Mouse (Mus musculus): ENCODE data around the gene Tmem121. TPM values are rescaled to one million over a fixed set of nuclear protein-coding genes. Genes with fewer than 3 reads are reported as not detected.
A peak's percentile ranks its signal among the peaks of the same experiment; 100 is the strongest.

Gene Tmem121
- polyA plus RNA-seq, 1 experiment: not detected

DNA sequence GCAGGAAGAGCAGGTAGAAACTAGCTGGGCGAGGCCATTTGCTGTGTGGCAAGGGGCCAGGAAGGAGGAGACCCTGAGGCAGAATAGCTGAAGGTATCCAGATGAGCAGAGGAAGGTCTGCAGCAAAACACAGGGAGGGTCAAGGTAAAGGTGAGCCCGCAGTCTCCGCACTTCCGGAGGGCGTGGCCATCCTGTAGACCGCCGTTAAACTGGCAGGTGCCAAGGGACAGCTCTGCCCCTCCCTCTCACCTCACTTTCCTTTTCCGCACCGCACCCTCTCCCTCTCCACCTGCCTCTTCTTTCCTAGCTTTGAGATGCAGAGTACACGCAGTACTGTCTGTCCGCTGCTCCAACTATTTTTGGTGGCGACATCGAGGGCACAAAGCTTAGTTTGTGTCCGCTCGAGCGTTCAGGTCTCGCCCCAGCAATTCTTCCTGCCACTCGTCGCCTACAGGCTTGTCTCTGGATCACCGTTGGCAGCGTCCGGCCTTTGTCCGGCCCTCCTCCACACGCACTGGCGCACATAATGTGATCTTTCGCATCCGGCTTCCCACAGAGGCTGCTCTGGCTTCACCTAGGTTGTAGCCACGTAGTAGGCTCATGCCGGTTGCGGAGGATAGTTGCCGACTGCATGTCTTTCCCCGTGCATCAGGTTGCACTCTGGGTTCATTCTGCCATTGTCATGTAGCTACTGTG lies 30.5 kb upstream of the Tmem121 start:
- Histone ChIP-seq H3K4me3 (replicated peaks) (peak overlapping the region; percentile 97), H3K4me1 (peaks cover 62% of the 10 kb centered on the region), H3K9me3 (no peaks in the 10 kb centered on the region), H3K36me3 (replicated peaks; ENCODE audit: low read length) (peaks cover 20% of the 10 kb centered on the region), H3K27me3 (replicated peaks) (peaks cover 27% of the 10 kb centered on the region)
- TF ChIP-seq FLI1 (IDR thresholded peaks at IDR 0.05; ENCODE audit: low read length): no peak
- TF ChIP-seq GATA1 (IDR thresholded peaks at IDR 0.05; ENCODE audit: borderline replicate concordance, low read length): no peak

DNA sequence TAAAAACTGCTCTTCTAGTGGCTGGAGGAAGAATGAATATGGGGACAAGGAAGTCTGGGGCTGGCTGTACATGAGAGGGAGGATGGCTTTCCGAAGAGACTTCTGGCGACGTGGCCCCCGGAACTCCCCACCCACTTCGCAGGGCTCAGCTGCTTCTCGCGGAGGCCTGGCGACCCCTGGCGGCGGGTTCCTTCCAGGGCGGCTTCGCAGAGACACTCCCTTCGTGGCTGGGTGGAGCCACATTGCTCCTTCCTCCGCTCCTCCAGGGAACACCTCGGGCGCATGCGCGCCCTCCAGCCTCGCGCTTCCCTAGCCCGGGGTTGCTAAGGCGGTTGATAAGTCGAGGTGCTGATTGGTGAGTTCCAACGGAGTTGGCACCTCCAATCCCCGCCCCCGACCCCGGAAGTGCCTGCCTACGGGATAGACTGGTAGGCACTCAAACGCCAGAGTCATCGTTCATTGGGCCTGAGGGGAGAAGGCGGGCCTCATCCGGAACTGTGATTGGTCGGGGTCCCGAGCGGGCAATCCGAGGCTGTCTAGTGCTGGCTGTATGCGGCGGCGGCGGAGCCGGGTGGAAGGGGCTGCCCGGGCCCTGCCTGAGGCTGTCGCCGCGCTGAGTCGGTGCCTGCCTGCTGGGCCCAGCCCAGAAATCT lies 29.7 kb upstream of the Tmem121 start, which contains the start of gene Tedc1:
Gene Tedc1 (plus strand): TSS at position 535 of the 653 bp plus-strand sequence.
- no peak for TF ChIP-seq GATA1 (IDR thresholded peaks at IDR 0.05; ENCODE audit: borderline replicate concordance, low read length)
- peak; percentile 54; the same call in 1 of the 2 replicates for TF ChIP-seq FLI1 (IDR thresholded peaks at IDR 0.05; ENCODE audit: low read length)
- Histone ChIP-seq H3K9me3 (no peaks in the 10 kb centered on the region), H3K36me3 (replicated peaks; ENCODE audit: low read length) (peaks cover 28% of the 10 kb centered on the region), H3K27me3 (replicated peaks) (peaks cover 19% of the 10 kb centered on the region), H3K4me1 (peaks cover 55% of the 10 kb centered on the region), H3K4me3 (replicated peaks) (peak within 1 kb of the TSS; percentile 97)

GRCm38 (mm10) chr12:113156540-113156929 lies 29.2 kb upstream of the Tmem121 start:
- peaks cover 50% of the 10 kb centered on the region for H3K4me1 ChIP-seq
- H3K9me3 ChIP-seq: no peaks in the 10 kb centered on the region

GRCm38 (mm10) chr12:113157002-113157401 lies 28.7 kb upstream of the Tmem121 start:
- Histone ChIP-seq H3K27me3 (replicated peaks) (peaks cover 9% of the 10 kb centered on the region), H3K4me3 (replicated peaks) (peak overlapping the region; percentile 97), H3K9me3 (no peaks in the 10 kb centered on the region), H3K4me1 (peaks cover 45% of the 10 kb centered on the region), H3K36me3 (replicated peaks; ENCODE audit: low read length) (peaks cover 38% of the 10 kb centered on the region)
- TF ChIP-seq GATA1 (IDR thresholded peaks at IDR 0.05; ENCODE audit: borderline replicate concordance, low read length) (no peak), FLI1 (IDR thresholded peaks at IDR 0.05; ENCODE audit: low read length) (no peak)

More at GRCm38 (mm10) chr12:113156540-113156929, 29.2 kb upstream of the Tmem121 start:
- Histone ChIP-seq H3K4me3 (replicated peaks) (peak overlapping the region; percentile 97), H3K27me3 (replicated peaks) (peaks cover 14% of the 10 kb centered on the region), H3K36me3 (replicated peaks; ENCODE audit: low read length) (peaks cover 33% of the 10 kb centered on the region)
- TF ChIP-seq GATA1 (IDR thresholded peaks at IDR 0.05; ENCODE audit: borderline replicate concordance, low read length): no peak
- no peak for TF ChIP-seq FLI1 (IDR thresholded peaks at IDR 0.05; ENCODE audit: low read length)

GRCm38 (mm10) chr12:113157521-113157920 lies 28.2 kb upstream of the Tmem121 start:
- TF ChIP-seq GATA1 (IDR thresholded peaks at IDR 0.05; ENCODE audit: borderline replicate concordance, low read length) (no peak), FLI1 (IDR thresholded peaks at IDR 0.05; ENCODE audit: low read length) (no peak)
- H3K4me1 ChIP-seq: peaks cover 40% of the 10 kb centered on the region
- no peak overlapping the region for H3K4me3 ChIP-seq (replicated peaks)
- H3K9me3 ChIP-seq: no peaks in the 10 kb centered on the region
- peaks cover 43% of the 10 kb centered on the region for H3K36me3 ChIP-seq (replicated peaks; ENCODE audit: low read length)
- peaks cover 4% of the 10 kb centered on the region for H3K27me3 ChIP-seq (replicated peaks)

DNA sequence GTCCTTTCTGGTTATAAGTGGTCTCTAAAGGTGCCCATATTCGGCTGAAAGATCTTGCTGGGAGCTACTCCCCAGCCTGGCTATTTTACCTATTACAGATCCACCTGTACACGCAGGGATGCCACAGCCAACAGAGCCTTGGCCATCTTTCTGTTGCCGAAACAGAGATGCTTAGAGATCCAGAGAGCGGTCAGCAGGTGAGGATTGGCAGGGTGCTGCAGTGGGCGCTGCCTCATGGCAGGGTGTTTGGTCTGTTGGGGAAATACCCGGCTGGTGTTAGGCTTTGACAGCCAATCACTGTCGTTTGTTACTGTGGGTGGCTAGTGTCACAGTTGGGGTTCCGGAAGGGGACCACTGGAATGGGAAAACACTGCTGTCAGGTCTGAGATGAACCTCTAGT lies 27.8 kb upstream of the Tmem121 start:
- no peak overlapping the region for H3K4me3 ChIP-seq (replicated peaks)
- H3K36me3 ChIP-seq (replicated peaks; ENCODE audit: low read length): peaks cover 48% of the 10 kb centered on the region
- peaks cover 35% of the 10 kb centered on the region for H3K4me1 ChIP-seq
- H3K27me3 ChIP-seq (replicated peaks): peaks cover 2% of the 10 kb centered on the region
- H3K9me3 ChIP-seq: no peaks in the 10 kb centered on the region
- TF ChIP-seq GATA1 (IDR thresholded peaks at IDR 0.05; ENCODE audit: borderline replicate concordance, low read length) (no peak), FLI1 (IDR thresholded peaks at IDR 0.05; ENCODE audit: low read length) (no peak)

DNA sequence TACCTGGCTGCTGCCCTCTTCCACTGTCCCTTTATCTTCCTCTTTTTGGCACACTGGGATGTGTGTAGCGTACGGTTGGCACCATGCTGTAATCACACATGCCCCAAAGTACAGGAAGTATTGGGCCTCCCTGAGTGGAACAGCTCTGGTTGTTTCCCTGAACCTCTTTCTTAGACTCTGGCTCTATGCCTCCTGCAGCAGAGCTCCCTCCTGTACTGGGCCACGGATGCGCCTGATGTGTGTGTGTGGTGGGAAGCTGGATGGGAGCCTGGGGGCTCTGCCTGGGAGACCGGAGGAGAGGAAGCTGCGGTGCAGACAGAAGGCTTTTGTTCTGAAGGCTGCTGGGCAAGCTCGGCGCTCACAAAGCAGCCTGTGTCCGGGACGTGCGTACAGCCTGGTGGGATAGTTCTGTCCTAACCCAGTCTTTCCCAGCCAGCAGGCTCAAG lies 22.1 kb upstream of the Tmem121 start:
- Histone ChIP-seq H3K27me3 (replicated peaks) (peaks cover 17% of the 10 kb centered on the region), H3K9me3 (no peaks in the 10 kb centered on the region), H3K36me3 (replicated peaks; ENCODE audit: low read length) (peaks cover 64% of the 10 kb centered on the region), H3K4me3 (replicated peaks) (no peak overlapping the region), H3K4me1 (peaks cover 22% of the 10 kb centered on the region)
- no peak for TF ChIP-seq FLI1 (IDR thresholded peaks at IDR 0.05; ENCODE audit: low read length)
- no peak for TF ChIP-seq GATA1 (IDR thresholded peaks at IDR 0.05; ENCODE audit: borderline replicate concordance, low read length)

DNA sequence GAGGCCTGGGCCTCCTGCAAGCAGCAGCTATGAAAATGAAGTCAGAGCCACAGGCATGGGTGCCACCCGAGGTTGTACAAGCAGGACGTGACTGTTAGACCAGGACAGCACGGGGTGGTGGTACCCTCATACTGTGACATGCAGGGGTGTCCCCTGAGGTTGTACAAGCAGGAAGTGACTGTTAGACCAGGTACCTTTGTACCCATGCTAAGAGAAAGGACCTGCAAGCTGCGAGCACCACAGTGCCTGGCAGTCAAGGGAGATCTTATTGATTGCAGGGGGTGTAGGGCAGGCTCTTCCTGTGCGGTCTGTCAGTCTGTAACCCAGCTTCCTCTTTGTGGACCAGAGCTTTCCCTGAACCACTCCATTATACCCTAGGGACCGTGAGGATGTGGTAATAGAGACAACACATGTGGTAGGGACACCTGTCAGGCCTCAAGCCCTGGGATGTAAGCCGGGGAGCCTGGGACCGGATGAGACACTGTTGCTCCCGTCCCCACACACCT lies 17.6 kb upstream of the Tmem121 start:
- H3K4me3 ChIP-seq (replicated peaks): peak overlapping the region; percentile 75
- H3K36me3 ChIP-seq (replicated peaks; ENCODE audit: low read length): peaks cover 25% of the 10 kb centered on the region
- H3K9me3 ChIP-seq: no peaks in the 10 kb centered on the region
- H3K27me3 ChIP-seq (replicated peaks): peaks cover 31% of the 10 kb centered on the region
- TF ChIP-seq FLI1 (IDR thresholded peaks at IDR 0.05; ENCODE audit: low read length) (no peak), GATA1 (IDR thresholded peaks at IDR 0.05; ENCODE audit: borderline replicate concordance, low read length) (no peak)
- H3K4me1 ChIP-seq: peaks cover 30% of the 10 kb centered on the region

DNA sequence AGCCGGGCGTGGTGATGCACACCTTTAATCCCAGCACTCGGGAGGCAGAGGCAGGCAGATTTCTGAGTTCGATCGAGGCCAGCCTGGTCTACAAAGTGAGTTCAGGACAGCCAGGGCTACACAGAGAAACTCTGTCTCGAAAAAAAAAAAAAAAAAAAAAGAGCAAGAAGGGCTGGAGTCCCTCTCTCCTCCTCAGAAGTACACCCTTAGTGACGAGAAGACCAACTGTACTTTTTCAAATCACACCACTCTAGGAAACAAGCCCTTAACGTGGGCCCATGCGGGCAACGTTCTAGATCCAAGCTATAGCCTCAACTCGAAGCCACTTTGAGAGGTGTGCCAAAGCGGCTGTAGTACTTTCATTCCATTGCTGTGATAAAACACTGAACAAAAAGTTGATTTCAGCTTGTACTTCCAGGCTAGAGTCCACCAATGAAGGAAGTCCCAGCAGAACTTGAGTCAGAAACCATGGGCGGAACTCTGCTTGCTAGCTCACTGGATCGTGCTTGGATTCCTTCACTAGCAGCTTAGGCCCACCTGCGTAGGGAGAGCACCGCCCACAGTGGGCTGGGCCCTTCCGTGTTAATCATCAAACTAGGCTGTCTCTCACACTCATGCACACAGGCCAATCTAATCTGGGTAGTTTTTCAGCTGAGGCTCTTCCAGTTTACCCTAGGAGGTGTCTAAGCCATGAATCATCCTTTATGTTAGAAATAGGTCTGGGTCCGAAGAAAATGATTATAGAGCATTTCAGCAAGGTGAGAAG lies 8.6 kb upstream of the Tmem121 start:
- Histone ChIP-seq H3K27me3 (replicated peaks) (peaks cover 42% of the 10 kb centered on the region), H3K4me3 (replicated peaks) (no peak overlapping the region), H3K4me1 (no peaks in the 10 kb centered on the region), H3K9me3 (no peaks in the 10 kb centered on the region), H3K36me3 (replicated peaks; ENCODE audit: low read length) (no peaks in the 10 kb centered on the region)
- no peak for TF ChIP-seq GATA1 (IDR thresholded peaks at IDR 0.05; ENCODE audit: borderline replicate concordance, low read length)
- no peak for TF ChIP-seq FLI1 (IDR thresholded peaks at IDR 0.05; ENCODE audit: low read length)
